Mouse (Mus musculus) lung, postnatal 0 days (tissue): Measurements from ENCODE around the gene Ctnna2.

Experiments
- CTCF ChIP-seq: IDR thresholded peaks from 2 replicates; pipeline ENCODE4 v1.5.1; 2016; ENCODE audit warnings: antibody characterized with exemption, mild to moderate bottlenecking
- EP300 ChIP-seq: IDR thresholded peaks from 2 replicates; pipeline ENCODE4 v1.6.1; 2016; ENCODE audit warnings: antibody characterized with exemption, mild to moderate bottlenecking, control low read depth

GRCm38 (mm10) chr6:77069595-77069994 lies 909.9 kb downstream of the Ctnna2 start:
- no peak for TF ChIP-seq CTCF
- TF ChIP-seq EP300: no peak
